Mouse (Mus musculus) kidney, postnatal 25 days (tissue): ENCODE measurements at regions not wholly inside any gene's neighbourhood (a gene's known extent, or its start where the extent isn't known, plus 50 kb on each side); places are given as distances from the start of the nearest gene placed in this dataset.

ENCODE experiments used
- DNase-seq, 2 experiments: peaks; one replicate each; pipeline ENCODE4 v3.0.0; 2021; ENCODE audit warnings: mixed read lengths in 2 of 2

- no peak for DNase-seq
Measured at GRCm38 (mm10) chr8:30677423-30677822, 2751.1 kb upstream of the 5930422O12Rik start.

- DNase-seq, result no peak
Measured at GRCm38 (mm10) chr8:30682169-30682568, 2746.3 kb upstream of the 5930422O12Rik start.

GRCm38 (mm10) chr8:30686539-30686938 is 2742.0 kb upstream of the 5930422O12Rik start:
- DNase-seq, result no peak

- no peak for DNase-seq
Measured at GRCm38 (mm10) chr8:30694126-30694525, 2734.4 kb upstream of the 5930422O12Rik start.

DNA sequence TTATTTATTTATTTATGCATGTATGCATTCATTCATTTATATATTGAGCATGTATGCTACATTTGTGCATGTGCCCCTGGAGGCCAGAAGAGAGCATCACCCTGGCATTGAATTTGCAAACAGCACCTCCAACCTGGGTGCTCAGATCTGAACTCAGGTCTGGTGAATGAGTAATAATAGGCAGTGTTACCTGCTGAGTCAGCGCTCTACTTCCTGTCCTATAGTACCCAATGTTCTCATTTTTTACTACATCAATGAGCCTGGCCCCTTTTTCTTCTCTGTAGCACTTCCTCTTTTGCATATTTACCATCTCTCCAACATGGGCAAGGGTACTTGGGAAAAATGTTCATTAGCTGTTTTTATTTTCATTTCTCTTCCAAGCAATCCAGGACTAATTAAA is 2711.9 kb upstream of the 5930422O12Rik start:
- no peak for DNase-seq

GRCm38 (mm10) chr8:30730366-30730765 is 2698.1 kb upstream of the 5930422O12Rik start:
- DNase-seq, result no peak

GRCm38 (mm10) chr8:30732585-30733253 is 2695.8 kb upstream of the 5930422O12Rik start:
- no peak for DNase-seq

DNA sequence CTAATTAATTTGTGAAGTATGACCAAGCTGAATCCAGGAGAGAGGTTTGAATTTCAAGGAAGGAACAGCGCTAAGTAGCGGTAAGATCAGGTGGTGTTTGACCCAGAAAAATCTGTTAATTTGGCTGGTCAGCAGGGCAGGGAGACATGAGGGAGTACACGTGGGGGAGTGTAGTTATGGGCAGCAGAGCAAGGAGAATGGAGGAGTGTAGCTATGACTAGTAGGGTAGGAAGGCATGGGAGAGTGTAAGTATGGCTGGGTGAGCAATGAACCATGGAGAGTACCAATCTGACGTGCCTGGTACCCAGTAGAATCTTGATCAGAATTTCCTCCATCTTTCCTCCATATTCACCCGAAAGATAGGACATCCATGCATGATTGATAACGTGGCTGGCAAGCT is 2695.1 kb upstream of the 5930422O12Rik start:
- no peak for DNase-seq

DNA sequence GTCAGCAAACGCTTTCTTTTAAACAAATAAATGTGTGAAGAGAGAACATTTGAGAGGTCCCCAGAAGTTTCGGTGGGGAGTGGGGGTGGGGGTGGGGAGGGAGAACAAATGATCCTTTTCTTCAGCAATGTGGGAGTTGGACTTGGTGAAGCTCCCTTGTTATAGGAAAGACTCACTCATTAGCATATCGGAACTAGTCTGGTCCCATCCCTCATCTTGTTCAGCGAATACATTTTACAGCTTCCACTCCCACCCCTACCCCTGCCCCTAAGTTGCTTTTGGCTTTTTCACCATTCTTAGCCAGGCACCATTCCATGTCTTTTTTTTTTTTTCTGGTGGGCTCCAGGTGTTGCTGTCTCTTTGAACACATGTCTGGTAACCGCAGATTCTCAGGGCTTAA is 2693.2 kb upstream of the 5930422O12Rik start:
- DNase-seq, result no peak

GRCm38 (mm10) chr8:30735740-30736139 is 2692.8 kb upstream of the 5930422O12Rik start:
- no peak for DNase-seq

DNA sequence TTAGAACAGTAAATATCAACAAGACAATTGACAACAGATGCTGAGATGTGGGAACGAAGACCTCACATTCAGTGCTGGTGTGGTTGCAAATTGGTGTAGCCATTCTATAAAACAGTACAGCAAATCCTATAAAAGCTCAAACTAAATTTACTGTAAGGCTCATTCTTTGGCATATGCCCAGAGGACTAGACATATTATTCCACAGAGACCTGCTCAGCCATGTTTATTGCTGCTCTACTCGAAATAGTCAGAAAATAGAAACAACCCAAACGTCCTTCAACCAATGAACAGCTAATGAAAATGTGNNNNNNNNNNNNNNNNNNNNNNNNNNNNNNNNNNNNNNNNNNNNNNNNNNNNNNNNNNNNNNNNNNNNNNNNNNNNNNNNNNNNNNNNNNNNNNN is 2681.6 kb upstream of the 5930422O12Rik start:
- DNase-seq, result no peak
